Mouse (Mus musculus) heart, embryonic 14.5 days (tissue): ENCODE measurements around the gene LTO1. TPM values are rescaled to one million over a fixed set of nuclear protein-coding genes. Genes with fewer than 3 reads are reported as not detected.

Experiments
- ATAC-seq: fragments of 200-750 bp; cut with Nextera tagmentation; 2 replicates; pipeline ENCODE4 v1.8.0; 2017; ENCODE audit warnings: low read depth, moderate TSS enrichment; ENCODE audit not compliant: insufficient number of reproducible peaks, insufficient read depth, low FRiP score
- H3K27ac ChIP-seq, 2 experiments: fragments of 200-500 bp in 1 of 2; fragments of 300-500 bp in 1 of 2; sonication (generic) in 1 of 2; replicated peaks in 1 of 2; 2 replicates each; pipeline ENCODE4 v1.5.1; 2012 to 2014; ENCODE audit warnings: low read depth in 2 of 2, low read length in 2 of 2, control low read depth in 1 of 2, mild to moderate bottlenecking in 1 of 2, mixed read lengths in 1 of 2; ENCODE audit not compliant: control insufficient read depth in 1 of 2, insufficient read depth in 1 of 2
- H3K27me3 ChIP-seq: fragments of 300-500 bp; sonication (generic); 2 replicates; pipeline ENCODE4 v1.6.1; 2014; ENCODE audit warnings: mild to moderate bottlenecking, low read length, control low read depth; ENCODE audit not compliant: control insufficient read depth, insufficient read depth
- H3K36me3 ChIP-seq: fragments of 300-500 bp; sonication (generic); 2 replicates; pipeline ENCODE4 v1.6.1; 2014; ENCODE audit warnings: mild to moderate bottlenecking, control low read depth, low read length, mixed read lengths; ENCODE audit not compliant: control insufficient read depth, insufficient read depth
- H3K4me1 ChIP-seq, 2 experiments: fragments of 200-500 bp in 1 of 2; fragments of 300-500 bp in 1 of 2; sonication (generic) in 1 of 2; 2 replicates each; pipeline ENCODE4 v1.6.1; 2012 to 2014; ENCODE audit warnings: low read length in 2 of 2, control low read depth in 1 of 2, mixed read lengths in 1 of 2; ENCODE audit not compliant: control insufficient read depth in 2 of 2, insufficient read depth in 2 of 2
- H3K4me2 ChIP-seq: fragments of 300-500 bp; sonication (generic); 2 replicates; pipeline ENCODE4 v1.6.1; 2014; ENCODE audit warnings: mild to moderate bottlenecking, low read length
- H3K4me3 ChIP-seq, 2 experiments: fragments of 200-500 bp in 1 of 2; fragments of 300-500 bp in 1 of 2; sonication (generic) in 1 of 2; 2 replicates each; pipeline ENCODE4 v1.5.1; 2012 to 2014; ENCODE audit warnings: low read length in 2 of 2, mild to moderate bottlenecking in 2 of 2, control low read depth in 1 of 2, low read depth in 1 of 2, moderate library complexity in 1 of 2; ENCODE audit not compliant: control insufficient read depth in 1 of 2, insufficient read depth in 1 of 2
- H3K9ac ChIP-seq: fragments of 300-500 bp; sonication (generic); 2 replicates; pipeline ENCODE4 v1.6.1; 2014; ENCODE audit warnings: mild to moderate bottlenecking, low read length
- H3K9me3 ChIP-seq: fragments of 300-500 bp; sonication (generic); 2 replicates; pipeline ENCODE4 v1.6.1; 2016; ENCODE audit warnings: low read length, control low read depth; ENCODE audit not compliant: control insufficient read depth
- WGBS: fragments of 180-500 bp; shearing (Covaris S2); extraction: QIAGEN DNeasy Blood & Tissue Kit; methylation state at CpG from one replicate; pipeline ENCODE4 v1.1.7; 2014; 5-methylcytosine and 5-hydroxymethylcytosine counted together
- polyA plus RNA-seq: library from polyadenylated mRNA; unstranded; fragments of >200 nt; fragmentation: Nextera tagmentation; extraction: Ambion mirVana; gene quantifications from 2 replicates; pipeline ENCODE4 v1.2.1, GENCODE M21; 2014

The LTO1 gene
- polyA plus RNA-seq, 1 experiment from 2014 or later, result 19.2 TPM

DNA sequence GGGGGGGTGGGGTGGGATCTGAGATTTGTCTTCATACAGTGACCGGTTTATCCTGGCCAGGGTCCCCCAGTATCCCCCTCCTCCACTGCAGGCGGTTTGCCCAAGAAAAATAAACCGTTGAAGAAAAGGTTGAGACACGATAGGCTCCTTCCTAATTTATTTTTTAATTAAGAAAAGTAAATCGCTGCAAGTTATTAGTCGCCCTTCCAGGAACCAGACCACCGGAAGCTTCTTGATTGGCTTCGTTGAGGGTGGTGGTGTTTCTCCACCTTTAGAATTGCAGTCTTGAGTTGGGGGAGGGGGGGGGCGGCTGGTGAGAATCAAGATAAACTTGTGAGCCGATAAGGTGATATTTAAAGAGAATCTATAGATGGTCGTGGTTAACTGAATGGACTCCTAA, 25.7 kb downstream of the LTO1 start:
- Histone ChIP-seq H3K27ac (peak overlapping the region in 1 of 2 experiments; percentile 96; a peak in 2 of 4 replicates), H3K9ac (peak overlapping the region; percentile 86), H3K36me3 (peaks cover 18% of the 10 kb centered on the region), H3K9me3 (no peaks in the 10 kb centered on the region), H3K4me3 (peak overlapping the region; percentile 45 to 74; a peak in 3 of 4 replicates), H3K4me2 (peak overlapping the region; percentile 94), H3K27me3 (no peaks in the 10 kb centered on the region), H3K4me1 (peaks cover 21 to 22% of the 10 kb centered on the region in 2 experiments)
- 3% methylated on average over 11 of the region's 11 CpGs for WGBS
- ATAC-seq, result no peak

DNA sequence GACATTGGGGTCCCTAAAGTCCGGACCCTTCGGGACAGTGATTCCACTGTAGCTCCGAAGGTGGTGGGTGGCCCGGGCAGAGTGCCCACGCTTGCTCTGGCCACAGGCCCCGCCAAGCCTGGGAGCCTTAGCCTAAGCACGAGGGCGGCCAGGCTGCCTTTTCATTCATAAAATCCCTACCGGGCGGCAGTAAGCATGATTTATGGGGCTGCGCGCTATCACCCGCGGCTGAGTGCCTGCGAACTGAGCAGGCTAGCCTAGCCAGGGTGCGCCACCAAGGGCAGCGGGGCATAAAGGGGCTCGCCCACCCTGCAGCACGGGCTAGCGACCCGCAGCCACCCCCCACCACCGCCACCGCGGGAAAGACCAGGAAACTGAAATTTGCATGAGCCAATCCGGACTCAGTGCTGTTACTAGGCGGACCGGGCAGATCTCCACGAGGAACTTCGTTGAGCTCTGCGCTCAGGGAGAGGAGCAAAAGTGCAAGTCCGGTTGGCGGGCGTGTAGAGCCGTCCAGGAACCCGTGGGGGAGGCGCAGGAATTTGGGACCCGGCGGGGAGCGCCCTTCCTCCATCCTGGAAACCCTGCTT, 26.4 kb downstream of the LTO1 start:
- Histone ChIP-seq H3K4me2 (peak overlapping the region; percentile 94), H3K36me3 (peaks cover 10% of the 10 kb centered on the region), H3K4me3 (peak overlapping the region; percentile 48 to 74), H3K4me1 (peaks cover 21 to 22% of the 10 kb centered on the region in 2 experiments), H3K9me3 (no peaks in the 10 kb centered on the region), H3K9ac (peak overlapping the region; percentile 86), H3K27ac (peak overlapping the region; percentile 94 to 96), H3K27me3 (no peaks in the 10 kb centered on the region)
- under 1% methylated on average over 39 of the region's 39 CpGs for WGBS
- peak; percentile 75 for ATAC-seq

DNA sequence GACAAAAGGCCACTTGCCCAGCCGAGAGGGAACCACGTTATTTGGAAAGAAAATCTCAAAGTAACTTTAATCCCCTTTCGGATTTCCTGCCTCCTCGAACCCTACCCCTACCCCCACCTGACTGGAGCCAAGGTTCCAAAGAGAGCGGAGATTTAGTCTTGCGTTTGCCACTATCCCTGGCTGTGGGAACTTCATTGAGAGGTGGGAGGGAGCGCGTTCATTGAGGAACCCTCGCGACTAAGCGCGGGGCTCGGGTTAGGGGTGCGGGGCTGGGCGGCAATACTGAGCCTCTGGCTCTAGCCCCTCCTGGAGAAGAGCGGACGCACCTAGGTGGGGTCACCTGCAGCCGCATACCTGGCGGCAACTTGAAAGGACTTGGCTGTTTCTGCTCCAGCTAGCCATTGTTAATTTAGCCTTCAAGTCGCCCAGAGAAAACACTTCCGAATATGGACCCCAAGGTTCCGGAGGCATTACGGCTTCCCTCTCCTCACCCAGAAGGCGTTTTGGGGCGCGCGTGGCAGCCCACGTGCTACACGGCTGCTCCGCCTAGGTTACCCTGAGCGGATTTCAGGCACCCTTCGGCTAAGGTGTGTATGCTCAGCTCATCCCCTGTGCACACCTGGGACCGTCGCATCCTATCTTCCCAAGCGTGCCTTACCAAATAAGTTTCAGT, 27.3 kb downstream of the LTO1 start:
- H3K9me3 ChIP-seq, result no peaks in the 10 kb centered on the region
- H3K27me3 ChIP-seq, result no peaks in the 10 kb centered on the region
- H3K9ac ChIP-seq, result peak overlapping the region; percentile 59
- 2% methylated on average over 35 of the region's 35 CpGs for WGBS
- H3K36me3 ChIP-seq, result peaks cover 1% of the 10 kb centered on the region
- H3K27ac ChIP-seq, result peak overlapping the region; percentile 78 to 96
- H3K4me1 ChIP-seq, result peaks cover 19 to 20% of the 10 kb centered on the region in 2 experiments
- no peak for ATAC-seq
- H3K4me2 ChIP-seq, result peak overlapping the region; percentile 94
- peak overlapping the region; percentile 39 to 74 for H3K4me3 ChIP-seq

DNA sequence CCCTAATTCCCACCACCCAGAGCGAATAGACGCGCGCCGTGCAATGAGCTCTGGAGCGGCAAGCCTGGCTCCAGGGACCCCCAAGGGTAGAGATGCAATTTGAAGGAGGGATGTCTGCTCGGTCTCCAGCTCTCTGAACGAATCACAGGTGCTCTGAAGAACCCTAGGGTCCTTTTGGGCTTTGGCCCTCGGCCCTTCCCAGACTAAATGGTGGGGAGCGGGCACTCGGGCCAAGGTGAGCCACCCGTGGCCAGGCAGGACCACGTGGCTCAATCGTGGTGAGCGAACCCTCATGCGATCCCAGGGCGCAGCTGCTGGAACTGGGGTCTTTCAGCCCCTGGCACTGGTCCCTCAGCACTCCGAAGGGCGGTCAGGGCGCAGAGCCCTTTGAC, 27.8 kb downstream of the LTO1 start:
- 1% methylated on average over 20 of the region's 20 CpGs for WGBS
- Histone ChIP-seq H3K4me2 (peak overlapping the region; percentile 94), H3K9ac (peak overlapping the region; percentile 59), H3K36me3 (no peaks in the 10 kb centered on the region), H3K27me3 (no peaks in the 10 kb centered on the region), H3K4me1 (peaks cover 18% of the 10 kb centered on the region in 2 experiments), H3K27ac (peak overlapping the region; percentile 78 to 96; a peak in 3 of 4 replicates), H3K9me3 (no peaks in the 10 kb centered on the region), H3K4me3 (peak overlapping the region; percentile 39 to 74)
- no peak for ATAC-seq

DNA sequence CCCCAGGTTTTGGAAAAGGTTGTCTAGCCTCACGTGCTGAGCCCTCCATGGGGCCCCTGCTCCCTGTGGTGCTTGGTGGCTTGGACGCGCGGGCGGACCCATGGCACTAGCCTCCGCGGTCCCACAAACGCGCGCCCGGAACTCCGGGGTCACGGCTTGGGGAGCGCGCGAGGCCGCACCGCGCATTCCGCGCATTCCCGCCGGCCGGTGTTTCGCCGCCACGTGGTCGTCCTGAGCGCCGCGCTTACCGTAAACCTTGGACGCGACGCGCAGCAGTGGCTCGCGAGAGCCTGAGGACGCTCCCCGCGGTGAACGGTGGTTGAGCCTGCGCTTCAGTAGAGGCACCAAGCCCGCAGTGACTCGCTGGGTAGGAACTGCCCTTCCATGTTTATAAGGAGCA, 28.4 kb downstream of the LTO1 start:
- peak overlapping the region; percentile 94 for H3K4me2 ChIP-seq
- H3K9me3 ChIP-seq, result no peaks in the 10 kb centered on the region
- peak overlapping the region; percentile 3 to 63; a peak in 3 of 4 replicates for H3K27ac ChIP-seq
- peak overlapping the region; percentile 39 to 74 for H3K4me3 ChIP-seq
- peaks cover 16 to 18% of the 10 kb centered on the region in 2 experiments for H3K4me1 ChIP-seq
- H3K27me3 ChIP-seq, result no peaks in the 10 kb centered on the region
- no peaks in the 10 kb centered on the region for H3K36me3 ChIP-seq
- no peak for ATAC-seq
- under 1% methylated on average over 45 of the region's 45 CpGs for WGBS
- peak overlapping the region; percentile 59 for H3K9ac ChIP-seq

DNA sequence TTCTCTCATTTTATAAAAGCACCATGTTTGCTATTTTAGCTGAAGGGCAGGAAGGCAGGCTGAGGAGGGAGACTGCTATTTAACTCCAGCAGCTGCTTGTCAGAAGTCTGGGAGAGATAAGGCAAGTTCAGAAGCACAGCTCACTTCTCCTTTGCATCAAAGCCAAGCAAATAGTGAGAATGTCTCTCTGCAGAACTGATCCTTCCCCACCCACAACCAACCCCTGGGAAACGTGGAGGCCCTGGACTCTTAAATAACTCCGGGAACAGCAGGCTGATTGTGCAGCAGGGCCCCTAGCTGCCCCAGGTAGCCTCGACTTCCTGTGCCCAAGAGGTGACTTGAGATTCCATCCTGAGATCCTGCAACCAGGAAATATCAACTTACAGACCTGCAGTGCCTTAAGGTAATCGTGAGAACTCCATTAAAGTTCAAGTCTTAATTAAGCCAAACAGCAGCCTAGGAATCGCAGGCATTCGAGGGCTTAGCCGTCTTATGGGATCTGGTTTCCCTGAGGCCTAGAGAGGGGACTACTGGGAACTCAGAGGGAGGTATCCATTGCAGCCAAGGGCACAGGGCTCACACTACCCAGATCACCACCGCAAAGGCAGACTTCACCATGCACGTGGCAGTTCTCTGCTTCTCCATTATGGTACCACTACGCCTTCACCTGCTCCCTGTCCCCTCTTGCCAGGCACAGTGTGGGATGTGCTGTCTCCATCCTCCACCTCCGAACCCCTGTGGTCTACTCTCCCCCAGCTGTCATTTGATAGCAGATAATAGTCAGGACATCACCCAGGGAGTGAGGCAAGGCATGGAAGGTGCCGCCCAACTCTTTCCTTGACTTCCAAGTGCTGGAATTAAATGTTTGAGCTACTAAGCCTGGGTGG, 43.9 kb downstream of the LTO1 start:
- H3K27ac ChIP-seq, result no peak overlapping the region
- H3K9ac ChIP-seq, result no peak overlapping the region
- no peak overlapping the region for H3K4me3 ChIP-seq
- 43% methylated on average over 12 of the region's 12 CpGs for WGBS
- H3K9me3 ChIP-seq, result no peaks in the 10 kb centered on the region
- no peaks in the 10 kb centered on the region for H3K36me3 ChIP-seq
- H3K27me3 ChIP-seq, result no peaks in the 10 kb centered on the region
- H3K4me2 ChIP-seq, result no peak overlapping the region
- no peak for ATAC-seq
- peaks cover 8 to 12% of the 10 kb centered on the region in 2 experiments; a peak in 3 of 4 replicates for H3K4me1 ChIP-seq

DNA sequence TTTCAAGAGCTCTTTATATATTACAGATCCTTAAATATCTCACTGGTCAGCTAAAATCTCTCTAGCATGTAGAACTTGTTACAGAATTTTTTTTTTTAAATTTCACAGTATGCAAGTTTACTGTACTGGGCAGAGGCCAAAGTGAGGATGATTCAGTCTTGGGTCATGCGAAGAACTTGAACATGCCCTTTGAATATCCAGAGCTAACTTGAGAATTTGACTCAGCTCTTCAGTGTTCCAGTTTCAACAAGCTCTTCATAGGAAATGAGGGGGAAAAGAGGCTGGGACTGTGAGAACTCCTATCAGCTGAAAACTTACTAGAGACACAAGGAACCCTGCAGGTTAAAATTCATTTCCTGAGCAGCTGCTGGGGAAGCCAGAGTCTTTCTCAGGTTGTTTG, 49.0 kb downstream of the LTO1 start:
- Histone ChIP-seq H3K4me1 (peaks cover 2 to 6% of the 10 kb centered on the region in 2 experiments; a peak in 2 of 4 replicates), H3K27me3 (no peaks in the 10 kb centered on the region), H3K9me3 (no peaks in the 10 kb centered on the region), H3K36me3 (no peaks in the 10 kb centered on the region), H3K9ac (no peak overlapping the region), H3K4me2 (no peak overlapping the region), H3K27ac (no peak overlapping the region), H3K4me3 (no peak overlapping the region)
- no peak for ATAC-seq
- WGBS, result 87% methylated on average over 1 of the region's 1 CpGs
